Mouse (Mus musculus) embryonic facial prominence, embryonic 12.5 days (tissue): ENCODE measurements around the gene Gan. TPM values are rescaled to one million over a fixed set of nuclear protein-coding genes. Genes with fewer than 3 reads are reported as not detected.

Experiments
- ATAC-seq: fragments of 200-750 bp; cut with Nextera tagmentation; 2 replicates; pipeline ENCODE4 v1.8.0; 2017; ENCODE audit not compliant: insufficient number of reproducible peaks, insufficient read depth, low FRiP score, low TSS enrichment
- H3K27ac ChIP-seq: fragments of 300-500 bp; sonication (generic); 2 replicates; pipeline ENCODE4 v1.5.1; 2016; ENCODE audit warnings: mild to moderate bottlenecking
- H3K27me3 ChIP-seq: fragments of 300-500 bp; sonication (generic); 2 replicates; pipeline ENCODE4 v1.6.1; 2016; ENCODE audit warnings: mild to moderate bottlenecking, moderate library complexity
- H3K36me3 ChIP-seq: fragments of 300-500 bp; sonication (generic); 2 replicates; pipeline ENCODE4 v1.6.1; 2016; ENCODE audit warnings: mild to moderate bottlenecking
- H3K4me1 ChIP-seq: fragments of 300-500 bp; sonication (generic); 2 replicates; pipeline ENCODE4 v1.6.1; 2016
- H3K4me2 ChIP-seq: fragments of 300-500 bp; sonication (generic); replicated peaks from 2 replicates; pipeline ENCODE4 v1.6.1; 2016; ENCODE audit warnings: mild to moderate bottlenecking, moderate library complexity
- H3K4me3 ChIP-seq: fragments of 300-500 bp; sonication (generic); 2 replicates; pipeline ENCODE4 v1.5.1; 2016; ENCODE audit warnings: mild to moderate bottlenecking
- H3K9ac ChIP-seq: fragments of 300-500 bp; sonication (generic); 2 replicates; pipeline ENCODE4 v1.6.1; 2016; ENCODE audit warnings: mild to moderate bottlenecking, moderate library complexity
- H3K9me3 ChIP-seq: fragments of 300-500 bp; sonication (generic); 2 replicates; pipeline ENCODE4 v1.6.1; 2016; ENCODE audit warnings: mild to moderate bottlenecking, moderate library complexity
- WGBS: fragments of 180-500 bp; shearing (Covaris S2); methylation state at CpG from one replicate; pipeline ENCODE4 v1.1.7; 2016; 5-methylcytosine and 5-hydroxymethylcytosine counted together
- polyA plus RNA-seq: library from polyadenylated mRNA; unstranded; fragments of >200 nt; fragmentation: Nextera tagmentation; extraction: Ambion mirVana; gene quantifications from 2 replicates; pipeline ENCODE4 v1.2.1, GENCODE M21; 2016

Gan gene
- polyA plus RNA-seq, 1 experiment from 2014 or later, result 3.4 TPM

DNA sequence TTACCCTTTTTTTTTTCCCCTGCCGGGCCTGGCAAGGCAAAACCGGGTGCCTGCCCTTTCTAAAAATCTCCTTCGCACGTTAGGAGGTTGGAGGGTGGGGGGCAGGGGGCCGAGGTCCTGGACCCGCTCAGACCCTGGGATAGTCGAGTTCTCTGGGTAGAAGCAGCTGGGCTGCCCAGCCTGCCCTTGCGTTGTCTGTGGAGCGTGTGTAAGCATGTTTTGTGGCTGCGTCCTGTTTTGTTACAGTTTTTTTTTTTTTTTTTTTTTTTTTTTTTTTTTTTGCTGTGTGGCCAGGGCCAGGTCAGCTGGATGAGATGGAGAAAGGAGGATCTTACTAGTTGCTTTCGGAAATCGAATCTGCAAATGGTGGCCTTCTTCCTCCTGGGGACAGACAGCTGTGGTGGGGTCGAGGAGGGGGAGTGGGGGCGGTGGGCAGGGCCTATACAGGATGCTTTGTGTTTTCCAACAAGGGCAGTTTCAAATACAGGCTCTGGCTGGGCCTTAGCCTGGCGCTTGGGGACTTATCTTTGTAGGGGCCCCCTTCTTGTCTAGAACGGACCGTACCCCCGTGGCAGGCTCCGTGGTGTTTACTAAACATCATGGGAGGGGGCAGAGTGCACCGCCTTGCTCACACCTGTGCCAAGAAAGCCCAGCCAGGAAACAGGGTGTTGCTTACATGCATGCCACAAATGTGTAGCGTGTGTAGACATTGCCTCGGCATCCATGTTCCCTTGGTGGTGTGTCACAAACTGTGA, 100.1 kb downstream of the Gan start:
- H3K4me1 ChIP-seq, result peaks cover 46% of the 10 kb centered on the region
- H3K9ac ChIP-seq, result peak overlapping the region; percentile 93
- peak overlapping the region; percentile 81 for H3K4me2 ChIP-seq
- peak overlapping the region; percentile 92 for H3K4me3 ChIP-seq
- no peak for ATAC-seq
- WGBS, result 7% methylated on average over 22 of the region's 22 CpGs
- peak overlapping the region; percentile 88 for H3K27ac ChIP-seq
- no peaks in the 10 kb centered on the region for H3K9me3 ChIP-seq
- H3K36me3 ChIP-seq, result no peaks in the 10 kb centered on the region
- H3K27me3 ChIP-seq, result no peaks in the 10 kb centered on the region

DNA sequence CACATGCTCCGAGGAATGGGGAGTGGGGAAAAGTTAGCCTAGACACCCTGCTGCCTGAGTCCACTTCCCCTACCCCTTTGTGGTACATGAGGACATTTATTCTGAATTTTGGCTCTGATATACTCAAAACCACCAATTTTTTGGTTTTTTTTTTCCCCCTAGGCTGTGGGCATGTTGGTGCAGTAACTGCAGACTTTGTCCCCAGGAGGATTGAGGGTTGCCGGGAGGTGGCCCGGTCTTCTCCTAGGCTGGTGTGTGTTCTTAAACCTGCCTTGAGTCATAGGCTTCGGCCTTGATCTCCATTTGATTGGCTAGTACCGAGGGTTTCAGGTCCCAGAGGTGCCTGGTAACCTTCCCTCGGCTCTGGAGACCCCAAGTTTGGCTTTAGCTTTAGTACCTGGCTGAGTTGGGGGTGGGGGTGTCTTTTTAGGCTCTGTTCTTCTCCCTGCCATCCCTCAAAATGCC, 100.7 kb downstream of the Gan start:
- H3K4me1 ChIP-seq, result peaks cover 50% of the 10 kb centered on the region
- ATAC-seq, result no peak
- peak overlapping the region; percentile 62 for H3K9ac ChIP-seq
- no peaks in the 10 kb centered on the region for H3K27me3 ChIP-seq
- peak overlapping the region; percentile 92 for H3K4me3 ChIP-seq
- peak overlapping the region; percentile 88 for H3K27ac ChIP-seq
- no peaks in the 10 kb centered on the region for H3K36me3 ChIP-seq
- no peaks in the 10 kb centered on the region for H3K9me3 ChIP-seq
- 48% methylated on average over 6 of the region's 6 CpGs for WGBS
- peak overlapping the region; percentile 81 for H3K4me2 ChIP-seq

DNA sequence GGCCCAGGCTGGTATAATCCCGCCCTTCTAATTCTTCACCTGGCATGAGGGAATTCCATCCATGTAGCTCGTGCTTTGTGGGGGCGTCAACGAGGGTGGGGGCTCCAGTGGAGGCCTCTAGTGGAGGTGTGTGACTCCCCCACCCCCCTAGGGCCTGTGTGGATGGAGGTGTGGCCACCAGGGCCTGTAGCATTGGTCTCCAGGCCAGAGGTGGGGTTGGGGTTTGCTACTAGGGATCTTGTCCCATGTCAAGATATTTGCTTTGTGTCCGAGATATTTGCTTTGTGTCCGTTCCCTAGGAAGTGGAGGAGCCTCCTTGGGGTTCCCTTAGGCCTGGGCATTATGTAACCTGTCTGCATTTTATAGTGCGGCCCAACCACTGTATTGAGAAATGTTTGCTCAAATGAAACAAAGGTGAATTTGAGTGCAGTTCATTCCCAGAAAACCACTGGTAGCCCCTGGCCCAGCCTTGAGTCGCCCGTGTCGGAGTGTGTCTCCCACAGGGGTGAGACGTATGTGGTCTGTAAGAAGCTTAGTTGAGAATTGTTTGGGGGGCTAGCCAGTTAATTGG, 101.6 kb downstream of the Gan start:
- Histone ChIP-seq H3K9me3 (no peaks in the 10 kb centered on the region), H3K36me3 (no peaks in the 10 kb centered on the region), H3K27me3 (no peaks in the 10 kb centered on the region), H3K4me1 (peaks cover 50% of the 10 kb centered on the region), H3K9ac (0 out of 2 replicates have a peak overlapping the region, but pooled peaks have one; percentile 40), H3K4me3 (peak overlapping the region; percentile 92), H3K27ac (peak overlapping the region; percentile 47; the same call in 1 of the 2 replicates), H3K4me2 (peak overlapping the region; percentile 81)
- WGBS, result 63% methylated on average over 11 of the region's 11 CpGs
- ATAC-seq, result no peak

DNA sequence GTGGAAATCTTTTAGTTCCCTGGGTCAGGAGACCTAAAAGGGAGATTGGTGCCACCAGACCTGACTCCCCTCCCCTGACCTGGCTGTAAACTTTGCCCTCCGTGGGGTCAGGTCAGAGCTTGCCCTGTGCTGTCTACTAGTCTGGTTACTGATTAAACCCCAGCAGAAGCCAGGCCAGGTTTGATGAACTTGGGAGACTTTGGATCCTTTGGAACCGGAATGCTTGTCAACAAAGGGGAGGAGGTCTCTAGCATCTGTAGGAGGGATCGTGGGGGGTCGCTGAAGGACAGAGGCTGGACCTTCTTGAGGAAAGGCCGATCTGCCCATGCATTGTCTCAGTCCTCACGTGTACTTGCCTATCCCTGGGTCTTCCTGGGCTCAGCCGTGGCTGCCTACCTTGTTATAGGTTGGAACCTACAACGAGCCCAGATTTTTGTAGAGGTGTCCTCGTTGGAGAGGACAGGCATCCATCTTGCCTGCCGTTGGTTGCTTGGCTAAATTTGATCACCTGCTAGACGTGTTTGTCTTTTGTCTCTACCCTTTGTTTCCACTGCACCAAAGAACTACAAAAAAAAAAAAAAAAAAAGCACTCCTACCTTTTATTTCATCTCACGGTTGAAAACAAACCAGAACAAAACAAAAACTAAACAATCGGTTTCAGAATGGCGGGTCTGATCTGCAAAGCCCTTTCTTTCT, 102.4 kb downstream of the Gan start:
- no peak for ATAC-seq
- Histone ChIP-seq H3K4me3 (peak overlapping the region; percentile 92; the same call in 1 of the 2 replicates), H3K9ac (0 out of 2 replicates have a peak overlapping the region, but pooled peaks have one; percentile 33), H3K27me3 (no peaks in the 10 kb centered on the region), H3K27ac (peak overlapping the region; percentile 47), H3K4me2 (peak overlapping the region; percentile 81), H3K9me3 (no peaks in the 10 kb centered on the region), H3K4me1 (peaks cover 50% of the 10 kb centered on the region), H3K36me3 (no peaks in the 10 kb centered on the region)
- 28% methylated on average over 14 of the region's 14 CpGs for WGBS

DNA sequence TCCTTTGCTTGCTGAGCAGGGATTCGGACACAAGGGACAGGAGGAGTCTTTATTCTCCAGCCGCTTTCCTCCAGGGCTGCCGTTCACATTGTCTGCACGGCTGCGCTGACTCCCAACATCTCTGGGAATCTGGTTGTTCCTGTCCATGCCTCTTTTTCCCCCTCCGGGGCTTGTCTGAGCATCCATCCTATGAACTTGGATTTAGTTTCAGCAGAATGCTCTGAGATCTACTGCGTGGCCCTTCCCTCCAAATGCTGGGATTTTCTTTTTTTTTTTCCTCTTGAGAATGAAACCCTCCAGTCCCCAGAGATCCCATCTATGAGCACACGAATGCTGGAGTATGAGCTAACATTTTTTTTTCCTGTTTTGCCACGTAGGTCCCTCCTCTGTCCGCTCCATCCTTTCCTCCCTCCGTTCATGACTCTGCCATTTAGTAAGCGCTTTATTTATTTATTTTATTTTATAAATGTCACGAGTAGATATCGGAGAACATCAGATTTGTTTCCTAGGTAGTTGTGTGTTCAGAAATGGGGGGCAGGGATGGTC, 103.1 kb downstream of the Gan start:
- WGBS, result 29% methylated on average over 14 of the region's 14 CpGs
- peak overlapping the region; percentile 81 for H3K4me2 ChIP-seq
- H3K4me3 ChIP-seq, result peak overlapping the region; percentile 17; the same call in 1 of the 2 replicates
- H3K4me1 ChIP-seq, result peaks cover 50% of the 10 kb centered on the region
- no peaks in the 10 kb centered on the region for H3K36me3 ChIP-seq
- no peak for ATAC-seq
- H3K9ac ChIP-seq, result 0 out of 2 replicates have a peak overlapping the region, but pooled peaks have one; percentile 33
- H3K27ac ChIP-seq, result peak overlapping the region; percentile 46
- H3K27me3 ChIP-seq, result no peaks in the 10 kb centered on the region
- no peaks in the 10 kb centered on the region for H3K9me3 ChIP-seq

DNA sequence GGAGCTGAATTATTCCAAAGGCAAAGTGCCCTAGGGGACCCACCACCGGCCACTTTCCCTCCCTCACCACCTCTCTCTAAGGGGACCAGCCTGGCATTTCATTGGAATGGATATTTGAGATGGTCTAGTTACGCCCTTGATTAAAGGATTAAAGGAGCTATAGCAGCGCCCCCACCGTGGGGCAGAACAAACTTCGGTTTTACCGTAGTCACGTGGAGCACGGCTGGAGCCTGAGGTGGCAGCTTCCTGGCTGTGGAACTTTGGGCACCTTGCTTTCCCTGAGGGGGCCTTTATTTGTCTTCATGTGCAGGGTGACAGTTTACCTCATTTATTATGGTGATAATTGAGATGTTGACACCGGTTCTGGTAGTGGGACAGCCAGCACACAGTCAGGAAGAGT, 103.8 kb downstream of the Gan start:
- no peaks in the 10 kb centered on the region for H3K36me3 ChIP-seq
- peaks cover 50% of the 10 kb centered on the region for H3K4me1 ChIP-seq
- no peak overlapping the region for H3K9ac ChIP-seq
- peak overlapping the region; percentile 81 for H3K4me2 ChIP-seq
- ATAC-seq, result no peak
- H3K27ac ChIP-seq, result no peak overlapping the region
- H3K9me3 ChIP-seq, result no peaks in the 10 kb centered on the region
- 13% methylated on average over 9 of the region's 9 CpGs for WGBS
- no peaks in the 10 kb centered on the region for H3K27me3 ChIP-seq
- H3K4me3 ChIP-seq, result no peak overlapping the region

DNA sequence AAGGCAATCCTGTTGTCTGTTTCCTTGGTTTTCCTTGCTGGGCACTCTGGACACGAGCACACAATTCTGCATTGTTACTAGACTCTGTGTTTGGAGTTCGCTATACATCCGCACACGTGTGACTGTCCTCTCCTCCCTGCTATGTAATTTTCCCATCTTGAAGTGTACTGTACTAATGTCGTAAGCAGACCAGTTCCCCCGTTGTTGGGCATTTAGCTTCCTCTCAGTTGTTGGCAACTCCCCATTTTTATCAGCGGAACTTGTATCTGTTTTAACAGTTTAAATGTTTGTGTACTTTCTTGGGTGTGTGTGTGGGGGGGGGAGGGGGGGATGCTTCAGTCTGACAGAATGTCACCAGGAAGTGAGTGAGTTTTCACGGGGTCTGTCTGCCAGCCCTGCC, 104.8 kb downstream of the Gan start:
- Histone ChIP-seq H3K9me3 (no peaks in the 10 kb centered on the region), H3K9ac (no peak overlapping the region), H3K36me3 (no peaks in the 10 kb centered on the region), H3K4me3 (no peak overlapping the region), H3K4me1 (peaks cover 53% of the 10 kb centered on the region), H3K27ac (no peak overlapping the region), H3K27me3 (no peaks in the 10 kb centered on the region), H3K4me2 (no peak overlapping the region)
- no peak for ATAC-seq
- WGBS, result 54% methylated on average over 8 of the region's 8 CpGs

DNA sequence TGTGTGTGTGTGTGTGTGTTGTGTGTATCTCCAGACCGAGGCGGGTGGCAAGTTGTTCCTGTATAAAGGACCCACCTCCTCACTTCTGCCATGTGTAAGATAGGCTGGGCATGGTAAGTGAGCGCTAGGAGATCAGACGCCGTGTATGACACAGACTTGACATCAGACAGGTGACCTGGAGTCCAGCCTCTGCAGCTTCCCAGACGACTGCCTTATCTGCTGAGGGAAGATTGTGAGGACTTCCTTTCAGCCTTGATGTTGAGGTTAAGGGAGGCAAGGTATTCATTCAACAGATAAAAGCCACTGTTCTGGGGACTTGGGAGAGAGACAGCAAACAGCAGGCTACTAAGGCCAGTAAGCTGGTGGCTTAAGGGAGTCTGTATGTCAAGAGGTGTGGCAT, 105.5 kb downstream of the Gan start:
- WGBS, result 72% methylated on average over 6 of the region's 6 CpGs
- no peak overlapping the region for H3K9ac ChIP-seq

DNA sequence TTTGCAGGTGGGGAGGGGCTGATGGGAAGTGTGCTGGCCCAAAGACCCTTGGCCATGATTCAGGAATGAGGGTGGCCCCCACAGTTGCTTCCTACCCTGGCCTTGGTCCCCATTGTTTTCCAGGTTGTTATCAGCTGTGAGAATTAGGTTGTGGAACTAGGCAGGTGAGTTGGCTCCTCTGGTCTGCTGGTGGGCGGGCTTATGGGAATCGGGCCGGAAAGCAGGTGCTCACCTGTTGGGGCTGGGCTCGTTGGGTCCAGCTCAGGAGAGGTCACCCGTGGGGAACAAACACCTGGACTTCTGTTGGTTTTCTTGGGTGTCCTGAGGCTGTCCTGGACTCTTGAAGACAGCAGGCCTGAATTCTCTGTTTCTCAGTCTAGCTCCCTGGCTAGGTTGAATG, 107.1 kb downstream of the Gan start:
- Histone ChIP-seq H3K9ac (no peak overlapping the region), H3K4me3 (no peak overlapping the region), H3K4me2 (no peak overlapping the region), H3K9me3 (no peaks in the 10 kb centered on the region), H3K27me3 (no peaks in the 10 kb centered on the region), H3K27ac (no peak overlapping the region), H3K4me1 (peaks cover 37% of the 10 kb centered on the region), H3K36me3 (no peaks in the 10 kb centered on the region)
- WGBS, result 90% methylated on average over 5 of the region's 5 CpGs
- no peak for ATAC-seq

More for the DNA sequence above, 105.5 kb downstream of the Gan start:
- no peak for ATAC-seq
- H3K4me2 ChIP-seq, result no peak overlapping the region
- no peaks in the 10 kb centered on the region for H3K9me3 ChIP-seq
- H3K36me3 ChIP-seq, result no peaks in the 10 kb centered on the region
- peaks cover 53% of the 10 kb centered on the region for H3K4me1 ChIP-seq
- no peak overlapping the region for H3K4me3 ChIP-seq
- no peak overlapping the region for H3K27ac ChIP-seq
- no peaks in the 10 kb centered on the region for H3K27me3 ChIP-seq
